Mouse (Mus musculus) stomach, embryonic 15.5 days (tissue): ENCODE results near the gene Osbpl11. TPM values are rescaled to one million over a fixed set of nuclear protein-coding genes. Genes with fewer than 3 reads are reported as not detected.
"Not testable (repeated sequence)": the region's sequence is repeated elsewhere in the genome, so short reads cannot be mapped to it uniquely, and the experiment has no call there.

Experiments
- ATAC-seq: fragments of 200-750 bp; cut with Nextera tagmentation; 2 replicates; pipeline ENCODE4 v1.8.0; 2017; ENCODE audit warnings: low read depth, moderate number of reproducible peaks, moderate TSS enrichment; ENCODE audit not compliant: insufficient read depth, low FRiP score
- H3K27ac ChIP-seq: fragments of 300-500 bp; sonication (generic); 2 replicates; pipeline ENCODE4 v1.5.1; 2015; ENCODE audit warnings: mild to moderate bottlenecking, inconsistent platforms
- H3K27me3 ChIP-seq: fragments of 300-500 bp; sonication (generic); replicated peaks from 2 replicates; pipeline ENCODE4 v1.6.1; 2015; ENCODE audit warnings: inconsistent platforms
- H3K36me3 ChIP-seq: fragments of 300-500 bp; sonication (generic); 2 replicates; pipeline ENCODE4 v1.6.1; 2015; ENCODE audit warnings: inconsistent platforms
- H3K4me1 ChIP-seq: fragments of 300-500 bp; sonication (generic); 2 replicates; pipeline ENCODE4 v1.6.1; 2015; ENCODE audit warnings: inconsistent platforms
- H3K4me2 ChIP-seq: fragments of 300-500 bp; sonication (generic); 2 replicates; pipeline ENCODE4 v1.6.1; 2015; ENCODE audit warnings: mild to moderate bottlenecking, inconsistent platforms
- H3K4me3 ChIP-seq: fragments of 300-500 bp; sonication (generic); replicated peaks from 2 replicates; pipeline ENCODE4 v1.5.1; 2015; ENCODE audit warnings: inconsistent platforms
- H3K9ac ChIP-seq: fragments of 300-500 bp; sonication (generic); 2 replicates; pipeline ENCODE4 v1.6.1; 2015; ENCODE audit warnings: inconsistent platforms
- H3K9me3 ChIP-seq: fragments of 300-500 bp; sonication (generic); 2 replicates; pipeline ENCODE4 v1.6.1; 2016; ENCODE audit warnings: inconsistent platforms
- WGBS: fragments of 180-500 bp; shearing (Covaris S2); methylation state at CpG from one replicate; pipeline ENCODE4 v1.1.7; 2015; 5-methylcytosine and 5-hydroxymethylcytosine counted together
- polyA plus RNA-seq: library from polyadenylated mRNA; unstranded; fragments of >200 nt; fragmentation: Nextera tagmentation; extraction: Ambion mirVana; gene quantifications from 2 replicates; pipeline ENCODE4 v1.2.1, GENCODE M21; 2015

Gene Osbpl11
- polyA plus RNA-seq, 1 experiment from 2014 or later: 14.9 TPM

DNA sequence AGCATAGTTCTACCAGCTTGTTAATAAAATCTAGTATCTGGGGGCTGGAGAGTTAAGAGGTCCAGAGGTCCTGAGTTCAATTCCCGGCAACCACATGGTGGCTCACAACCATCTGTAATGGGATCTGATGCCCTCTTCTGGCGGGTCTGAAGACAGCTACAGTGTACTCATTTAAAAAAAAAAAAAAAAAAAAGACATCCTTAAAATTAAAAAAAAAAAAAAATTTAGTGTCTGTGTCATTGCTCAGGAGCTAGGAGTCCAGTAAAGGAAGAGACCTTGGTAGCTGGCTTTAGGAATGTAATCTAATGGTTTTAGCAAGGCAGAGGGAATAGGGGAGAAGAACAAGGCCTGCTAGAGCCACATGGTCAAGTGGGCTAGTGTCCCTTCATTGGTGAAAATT lies 25.9 kb downstream of the Osbpl11 start:
- no peak for ATAC-seq
- WGBS: 81% methylated on average over 2 of the region's 2 CpGs
- H3K27me3 ChIP-seq: no peaks in the 10 kb centered on the region
- H3K9ac ChIP-seq: no peak overlapping the region
- H3K4me3 ChIP-seq: no peak overlapping the region
- H3K36me3 ChIP-seq: peaks cover 26% of the 10 kb centered on the region
- H3K4me1 ChIP-seq: no peaks in the 10 kb centered on the region
- no peak overlapping the region for H3K27ac ChIP-seq
- no peak overlapping the region for H3K4me2 ChIP-seq
- H3K9me3 ChIP-seq: no peaks in the 10 kb centered on the region

GRCm38 (mm10) chr16:33216313-33217003 lies 31.6 kb downstream of the Osbpl11 start:
- peaks cover 22% of the 10 kb centered on the region; the same call in 1 of the 2 replicates for H3K36me3 ChIP-seq
- no peak for ATAC-seq
- H3K4me3 ChIP-seq: no peak overlapping the region
- H3K4me1 ChIP-seq: no peaks in the 10 kb centered on the region
- H3K9me3 ChIP-seq: no peaks in the 10 kb centered on the region
- H3K27ac ChIP-seq: no peak overlapping the region
- no peak overlapping the region for H3K9ac ChIP-seq
- 76% methylated on average over 9 of the region's 9 CpGs for WGBS
- H3K27me3 ChIP-seq: no peaks in the 10 kb centered on the region
- no peak overlapping the region for H3K4me2 ChIP-seq

GRCm38 (mm10) chr16:33217553-33218085 lies 32.7 kb downstream of the Osbpl11 start:
- WGBS: 66% methylated on average over 3 of the region's 3 CpGs
- peak; percentile 43; the same call in 1 of the 2 replicates for ATAC-seq
- not testable (repeated sequence) for H3K9me3 ChIP-seq, H3K27me3 ChIP-seq, H3K4me2 ChIP-seq, H3K4me1 ChIP-seq, H3K4me3 ChIP-seq, H3K9ac ChIP-seq
- Histone ChIP-seq H3K27ac (peak overlapping the region; percentile 28; the same call in 1 of the 2 replicates), H3K36me3 (peaks cover 20% of the 10 kb centered on the region; the same call in 1 of the 2 replicates)

GRCm38 (mm10) chr16:33222482-33222881 lies 37.6 kb downstream of the Osbpl11 start:
- Histone ChIP-seq H3K27me3 (no peaks in the 10 kb centered on the region), H3K9me3 (no peaks in the 10 kb centered on the region), H3K4me3 (no peak overlapping the region), H3K4me2 (no peak overlapping the region), H3K27ac (no peak overlapping the region), H3K4me1 (no peaks in the 10 kb centered on the region), H3K36me3 (peaks cover 29% of the 10 kb centered on the region), H3K9ac (no peak overlapping the region)
- 86% methylated on average over 3 of the region's 3 CpGs for WGBS
- ATAC-seq: no peak

GRCm38 (mm10) chr16:33224381-33224780 lies 39.5 kb downstream of the Osbpl11 start:
- H3K9ac ChIP-seq: no peak overlapping the region
- H3K27ac ChIP-seq: no peak overlapping the region
- H3K4me3 ChIP-seq: no peak overlapping the region
- H3K27me3 ChIP-seq: no peaks in the 10 kb centered on the region
- ATAC-seq: no peak
- H3K9me3 ChIP-seq: no peaks in the 10 kb centered on the region
- 80% methylated on average over 5 of the region's 5 CpGs for WGBS
- H3K4me2 ChIP-seq: no peak overlapping the region
- H3K4me1 ChIP-seq: no peaks in the 10 kb centered on the region
- peaks cover 36% of the 10 kb centered on the region for H3K36me3 ChIP-seq

GRCm38 (mm10) chr16:33234128-33234527 lies 49.3 kb downstream of the Osbpl11 start:
- Histone ChIP-seq H3K36me3 (peaks cover 15% of the 10 kb centered on the region; the same call in 1 of the 2 replicates), H3K9ac (no peak overlapping the region), H3K4me2 (no peak overlapping the region), H3K9me3 (no peaks in the 10 kb centered on the region), H3K4me3 (no peak overlapping the region), H3K27ac (no peak overlapping the region), H3K27me3 (no peaks in the 10 kb centered on the region), H3K4me1 (no peaks in the 10 kb centered on the region)
- no peak for ATAC-seq
- 88% methylated on average over 12 of the region's 12 CpGs for WGBS

- no peak for ATAC-seq
- Histone ChIP-seq H3K9me3 (no peaks in the 10 kb centered on the region), H3K4me1 (no peaks in the 10 kb centered on the region), H3K9ac (no peak overlapping the region), H3K4me2 (no peak overlapping the region), H3K4me3 (no peak overlapping the region), H3K27me3 (no peaks in the 10 kb centered on the region), H3K27ac (0 out of 2 replicates have a peak overlapping the region, but pooled peaks have one; percentile 16), H3K36me3 (peaks cover 9% of the 10 kb centered on the region; the same call in 1 of the 2 replicates)
- WGBS: 54% methylated on average over 6 of the region's 6 CpGs
Measured at GRCm38 (mm10) chr16:33236151-33236550, 51.3 kb downstream of the Osbpl11 start.

DNA sequence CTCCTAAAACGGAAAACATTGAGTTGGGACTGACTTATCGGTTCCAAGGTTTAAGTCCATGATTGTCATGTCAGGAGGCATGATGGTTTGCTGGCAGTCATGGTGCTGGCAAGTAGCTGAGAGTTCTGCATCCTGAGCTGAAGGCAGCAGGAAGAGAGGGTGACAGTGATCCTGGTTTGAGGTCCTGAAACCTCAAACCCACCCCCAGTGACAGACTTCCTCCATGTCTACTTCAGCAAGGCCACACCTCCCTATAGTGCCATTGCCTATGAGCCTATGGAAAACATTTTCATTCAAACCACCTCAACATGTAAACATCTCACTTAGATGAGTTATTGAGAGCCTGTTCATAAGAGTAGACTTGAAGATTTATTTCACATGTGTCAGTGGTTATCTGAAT lies 54.4 kb downstream of the Osbpl11 start:
- ATAC-seq: no peak
- no peak overlapping the region for H3K4me3 ChIP-seq
- H3K9ac ChIP-seq: no peak overlapping the region
- H3K36me3 ChIP-seq: peaks cover 27% of the 10 kb centered on the region
- no peaks in the 10 kb centered on the region for H3K9me3 ChIP-seq
- no peaks in the 10 kb centered on the region for H3K27me3 ChIP-seq
- no peak overlapping the region for H3K4me2 ChIP-seq
- WGBS: 93% methylated on average over 2 of the region's 2 CpGs
- H3K27ac ChIP-seq: no peak overlapping the region
- H3K4me1 ChIP-seq: no peaks in the 10 kb centered on the region

GRCm38 (mm10) chr16:33242046-33242445 lies 57.2 kb downstream of the Osbpl11 start:
- ATAC-seq: no peak
- Histone ChIP-seq H3K4me2 (no peak overlapping the region), H3K4me3 (no peak overlapping the region), H3K36me3 (peaks cover 31% of the 10 kb centered on the region), H3K27ac (no peak overlapping the region), H3K9me3 (no peaks in the 10 kb centered on the region), H3K9ac (no peak overlapping the region), H3K4me1 (no peaks in the 10 kb centered on the region), H3K27me3 (no peaks in the 10 kb centered on the region)
- WGBS: 80% methylated on average over 6 of the region's 6 CpGs

DNA sequence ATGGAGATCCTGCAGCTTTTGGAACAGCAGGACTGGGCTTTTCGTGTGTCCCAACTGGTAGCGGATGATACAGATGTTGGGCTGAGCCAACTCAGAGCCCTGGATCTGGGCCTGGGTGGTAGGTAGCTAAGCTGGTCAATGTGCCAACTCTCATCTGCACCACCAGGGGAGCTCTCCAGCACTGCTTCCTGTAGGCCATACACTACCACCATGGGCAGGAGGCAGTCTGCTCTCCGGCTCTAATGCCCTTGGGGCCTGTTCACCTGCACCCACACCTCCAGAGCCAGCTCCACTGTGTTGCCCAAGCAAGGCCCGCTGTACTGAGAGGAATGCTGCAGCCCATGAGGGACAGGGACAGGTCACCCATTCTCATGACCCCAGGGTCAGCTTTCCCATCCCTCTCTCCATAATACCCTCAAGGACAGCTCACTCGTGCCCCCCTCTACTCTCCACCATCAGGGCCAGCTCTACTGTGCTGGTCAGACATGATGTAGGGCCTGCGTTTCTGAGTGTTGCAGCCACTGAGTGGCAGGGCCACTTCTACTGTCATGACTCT lies 59.3 kb downstream of the Osbpl11 start:
- peaks cover 24% of the 10 kb centered on the region for H3K36me3 ChIP-seq
- ATAC-seq: peak; percentile 24; the same call in 1 of the 2 replicates
- H3K9ac ChIP-seq: no peak overlapping the region

GRCm38 (mm10) chr16:33244933-33245470 lies 60.1 kb downstream of the Osbpl11 start:
- Histone ChIP-seq H3K27me3 (no peaks in the 10 kb centered on the region), H3K27ac (no peak overlapping the region), H3K36me3 (peaks cover 23% of the 10 kb centered on the region), H3K4me3 (no peak overlapping the region), H3K9me3 (no peaks in the 10 kb centered on the region), H3K4me1 (no peaks in the 10 kb centered on the region), H3K4me2 (no peak overlapping the region), H3K9ac (no peak overlapping the region)
- 0 out of 2 replicates have a peak, but pooled peaks have one; percentile 15 for ATAC-seq
- WGBS: 94% methylated on average over 9 of the region's 9 CpGs

More for the DNA sequence above, 59.3 kb downstream of the Osbpl11 start:
- 88% methylated on average over 6 of the region's 6 CpGs for WGBS
- Histone ChIP-seq H3K27ac (no peak overlapping the region), H3K4me2 (no peak overlapping the region), H3K4me3 (no peak overlapping the region), H3K4me1 (no peaks in the 10 kb centered on the region), H3K9me3 (no peaks in the 10 kb centered on the region), H3K27me3 (no peaks in the 10 kb centered on the region)

DNA sequence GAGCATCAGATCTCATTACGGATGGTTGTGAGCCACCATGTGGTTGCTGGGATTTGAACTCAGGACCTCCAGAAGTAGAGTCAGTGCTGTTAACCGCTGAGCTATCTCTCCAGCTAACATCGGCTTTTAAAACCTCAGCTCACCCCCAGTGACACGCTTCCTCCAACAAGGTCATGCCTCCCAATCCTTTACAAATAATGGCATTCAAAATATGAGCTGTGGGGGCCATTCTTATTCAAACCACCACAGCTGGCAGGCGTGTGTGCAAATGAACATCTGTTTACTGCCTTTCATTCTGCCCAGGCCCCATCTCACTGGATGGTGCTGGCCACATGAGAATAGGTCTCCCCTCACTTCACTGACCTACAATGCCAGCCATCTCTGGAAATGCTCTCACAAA lies 61.7 kb downstream of the Osbpl11 start:
- Histone ChIP-seq H3K9me3 (no peaks in the 10 kb centered on the region), H3K4me1 (0 out of 2 replicates have a peak, but pooled peaks cover 4% of the 10 kb centered on the region), H3K36me3 (peaks cover 19% of the 10 kb centered on the region), H3K27me3 (no peaks in the 10 kb centered on the region), H3K4me3 (no peak overlapping the region), H3K9ac (no peak overlapping the region), H3K27ac (no peak overlapping the region), H3K4me2 (no peak overlapping the region)
- WGBS: 85% methylated on average over 5 of the region's 5 CpGs
- ATAC-seq: no peak
